Mouse (Mus musculus) midbrain, embryonic 15.5 days (tissue): ENCODE measurements at regions not wholly inside any gene's neighbourhood (a gene's known extent, or its start where the extent isn't known, plus 50 kb on each side); places are given as distances from the start of the nearest gene placed in this dataset.

Experiments used
- ATAC-seq: fragments of 200-750 bp; cut with Nextera tagmentation; replicated peaks from 2 replicates; pipeline ENCODE4 v1.8.0; 2017; ENCODE audit warnings: moderate TSS enrichment
- H3K27ac ChIP-seq: fragments of 300-500 bp; sonication (generic); 2 replicates; pipeline ENCODE4 v1.5.1; 2015; ENCODE audit warnings: mild to moderate bottlenecking, inconsistent platforms
- H3K27me3 ChIP-seq: fragments of 300-500 bp; sonication (generic); replicated peaks from 2 replicates; pipeline ENCODE4 v1.6.1; 2015; ENCODE audit warnings: inconsistent platforms
- H3K36me3 ChIP-seq: fragments of 300-500 bp; sonication (generic); replicated peaks from 2 replicates; pipeline ENCODE4 v1.6.1; 2015; ENCODE audit warnings: inconsistent platforms
- H3K4me1 ChIP-seq: fragments of 300-500 bp; sonication (generic); 2 replicates; pipeline ENCODE4 v1.6.1; 2015; ENCODE audit warnings: inconsistent platforms
- H3K4me2 ChIP-seq: fragments of 300-500 bp; sonication (generic); 2 replicates; pipeline ENCODE4 v1.6.1; 2015; ENCODE audit warnings: inconsistent platforms, mild to moderate bottlenecking, moderate library complexity
- H3K4me3 ChIP-seq: fragments of 300-500 bp; sonication (generic); 2 replicates; pipeline ENCODE4 v1.5.1; 2015; ENCODE audit warnings: mild to moderate bottlenecking, inconsistent platforms
- H3K9ac ChIP-seq: fragments of 300-500 bp; sonication (generic); 2 replicates; pipeline ENCODE4 v1.6.1; 2015; ENCODE audit warnings: mild to moderate bottlenecking, inconsistent platforms
- H3K9me3 ChIP-seq: fragments of 300-500 bp; sonication (generic); 2 replicates; pipeline ENCODE4 v1.6.1; 2016; ENCODE audit warnings: inconsistent platforms
- WGBS: fragments of 180-500 bp; shearing (Covaris S2); methylation state at CpG from one replicate; pipeline ENCODE4 v1.1.7; 2015; ENCODE audit warnings: mixed read lengths; 5-methylcytosine and 5-hydroxymethylcytosine counted together

- Histone ChIP-seq H3K27me3 (no peaks in the 10 kb centered on the region), H3K9me3 (no peaks in the 10 kb centered on the region), H3K9ac (no peak overlapping the region), H3K4me1 (no peaks in the 10 kb centered on the region), H3K4me3 (no peak overlapping the region), H3K4me2 (no peak overlapping the region), H3K27ac (no peak overlapping the region), H3K36me3 (no peaks in the 10 kb centered on the region)
- WGBS: 38% methylated on average over 17 of the region's 17 CpGs
- peak; percentile 73 for ATAC-seq
These were observed 319.7 kb downstream of the Nr2f2 start for GRCm38 (mm10) chr7:70046691-70047414.

- no peaks in the 10 kb centered on the region for H3K4me1 ChIP-seq
- H3K9ac ChIP-seq: no peak overlapping the region
- no peak for ATAC-seq
- 90% methylated on average over 1 of the region's 1 CpGs for WGBS
- no peak overlapping the region for H3K4me2 ChIP-seq
- H3K36me3 ChIP-seq: no peaks in the 10 kb centered on the region
- H3K9me3 ChIP-seq: no peaks in the 10 kb centered on the region
- H3K27me3 ChIP-seq: no peaks in the 10 kb centered on the region
- H3K27ac ChIP-seq: no peak overlapping the region
- no peak overlapping the region for H3K4me3 ChIP-seq
These were observed 329.5 kb downstream of the Nr2f2 start for GRCm38 (mm10) chr7:70037011-70037410.

DNA sequence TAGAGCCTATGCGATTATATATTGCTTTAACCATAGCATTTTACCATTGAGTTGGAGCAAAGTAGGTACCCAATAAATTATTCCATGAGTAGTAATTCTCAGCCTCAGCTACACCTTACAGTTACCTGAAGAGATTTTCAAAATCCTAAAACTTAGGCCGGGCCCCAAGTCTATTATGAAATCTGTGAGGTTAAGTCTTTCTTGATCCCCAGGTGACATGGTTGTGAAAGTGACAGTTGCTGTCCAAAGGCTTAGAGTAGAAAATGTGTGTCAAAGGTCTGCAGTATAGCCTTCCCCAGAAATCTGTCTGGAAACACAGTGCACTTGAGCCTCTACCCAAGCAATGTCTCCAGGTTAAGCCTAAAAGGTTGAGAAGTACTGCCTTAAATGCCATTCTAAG lies 333.7 kb downstream of the Nr2f2 start:
- no peak overlapping the region for H3K4me2 ChIP-seq
- no peak overlapping the region for H3K9ac ChIP-seq
- no peaks in the 10 kb centered on the region for H3K4me1 ChIP-seq
- 97% methylated on average over 2 of the region's 2 CpGs for WGBS
- no peaks in the 10 kb centered on the region for H3K36me3 ChIP-seq
- no peak overlapping the region for H3K4me3 ChIP-seq
- no peaks in the 10 kb centered on the region for H3K27me3 ChIP-seq
- H3K27ac ChIP-seq: no peak overlapping the region
- no peaks in the 10 kb centered on the region for H3K9me3 ChIP-seq
- ATAC-seq: no peak

- Histone ChIP-seq H3K27me3 (no peaks in the 10 kb centered on the region), H3K9me3 (no peaks in the 10 kb centered on the region), H3K27ac (no peak overlapping the region), H3K4me2 (no peak overlapping the region), H3K9ac (no peak overlapping the region), H3K4me3 (no peak overlapping the region), H3K4me1 (no peaks in the 10 kb centered on the region), H3K36me3 (no peaks in the 10 kb centered on the region)
- 70% methylated on average over 2 of the region's 2 CpGs for WGBS
- ATAC-seq: no peak
These were observed 337.2 kb downstream of the Nr2f2 start for GRCm38 (mm10) chr7:70029311-70029710.

DNA sequence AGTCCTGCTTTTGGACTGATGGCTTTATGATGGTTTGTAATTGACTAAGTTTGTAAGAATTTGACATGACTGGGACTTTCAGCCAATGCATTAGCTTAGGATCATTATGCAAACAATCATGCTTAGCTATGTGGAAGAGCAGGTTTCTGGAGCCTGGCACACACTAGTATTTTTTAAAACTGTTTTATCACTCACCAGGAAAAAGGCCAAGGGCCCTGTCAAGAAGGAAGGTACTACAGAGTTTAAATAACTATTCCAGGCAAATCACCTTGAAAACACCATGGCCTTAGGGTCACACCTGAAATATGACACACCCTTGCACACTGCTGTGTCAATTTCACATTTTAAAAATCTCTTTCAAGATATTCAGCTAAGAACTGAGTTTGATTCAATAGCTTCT lies 341.0 kb downstream of the Nr2f2 start:
- H3K9ac ChIP-seq: no peak overlapping the region
- H3K27ac ChIP-seq: no peak overlapping the region
- no peaks in the 10 kb centered on the region for H3K4me1 ChIP-seq
- no peak overlapping the region for H3K4me2 ChIP-seq
- no peak overlapping the region for H3K4me3 ChIP-seq
- no peaks in the 10 kb centered on the region for H3K36me3 ChIP-seq
- ATAC-seq: no peak
- H3K9me3 ChIP-seq: no peaks in the 10 kb centered on the region
- no peaks in the 10 kb centered on the region for H3K27me3 ChIP-seq

- Histone ChIP-seq H3K27ac (no peak overlapping the region), H3K4me1 (no peaks in the 10 kb centered on the region), H3K4me2 (no peak overlapping the region), H3K36me3 (no peaks in the 10 kb centered on the region), H3K27me3 (no peaks in the 10 kb centered on the region), H3K4me3 (no peak overlapping the region), H3K9ac (no peak overlapping the region), H3K9me3 (no peaks in the 10 kb centered on the region)
- no peak for ATAC-seq
These were observed 349.9 kb downstream of the Nr2f2 start for GRCm38 (mm10) chr7:70016611-70017010.

DNA sequence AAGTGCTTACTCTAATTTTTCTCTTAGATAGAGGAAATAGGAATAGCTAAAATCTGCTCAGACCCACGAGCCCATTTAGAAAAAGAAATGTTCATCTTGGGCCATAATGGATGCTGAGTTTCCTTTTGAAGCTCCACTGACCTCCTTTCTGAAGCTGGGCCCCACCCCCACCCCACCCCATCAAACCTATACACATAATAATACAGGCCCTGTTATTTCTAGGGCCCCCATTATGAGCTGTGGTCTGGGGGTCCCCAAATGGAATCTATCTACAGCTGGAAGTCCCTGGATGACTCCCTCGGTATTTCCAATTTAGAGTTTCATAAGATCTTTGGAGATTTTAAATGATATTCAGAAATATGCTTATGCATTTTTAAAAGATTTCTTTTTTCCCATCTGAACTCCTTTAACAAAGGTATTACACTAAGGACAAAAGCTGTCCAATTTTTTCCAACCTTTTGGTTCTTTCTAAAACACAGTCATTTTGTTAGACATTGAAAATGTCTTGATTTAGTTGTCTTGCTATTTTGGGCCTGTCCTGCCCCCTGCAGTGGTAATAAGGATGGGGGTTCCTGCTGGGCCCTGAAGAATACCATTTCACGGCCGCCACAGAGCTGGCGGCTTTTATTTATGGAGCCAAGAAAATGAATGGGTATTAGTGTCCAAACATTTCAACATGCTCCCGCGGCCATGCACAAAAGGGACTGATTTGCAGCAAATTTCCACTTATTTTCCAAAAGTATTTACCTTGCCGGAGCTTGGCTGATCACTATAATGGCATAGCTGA lies 363.1 kb downstream of the Nr2f2 start:
- Histone ChIP-seq H3K4me2 (no peak overlapping the region), H3K27me3 (peaks cover 31% of the 10 kb centered on the region), H3K36me3 (no peaks in the 10 kb centered on the region), H3K4me3 (no peak overlapping the region), H3K9me3 (no peaks in the 10 kb centered on the region), H3K27ac (no peak overlapping the region), H3K4me1 (peaks cover 2% of the 10 kb centered on the region; the same call in 1 of the 2 replicates), H3K9ac (no peak overlapping the region)
- 21% methylated on average over 8 of the region's 8 CpGs for WGBS
- ATAC-seq: no peak

- no peaks in the 10 kb centered on the region for H3K36me3 ChIP-seq
- H3K9me3 ChIP-seq: no peaks in the 10 kb centered on the region
- H3K4me2 ChIP-seq: no peak overlapping the region
- H3K27ac ChIP-seq: no peak overlapping the region
- no peak overlapping the region for H3K4me3 ChIP-seq
- peaks cover 2% of the 10 kb centered on the region; the same call in 1 of the 2 replicates for H3K4me1 ChIP-seq
- ATAC-seq: no peak
- WGBS: 74% methylated on average over 1 of the region's 1 CpGs
- no peak overlapping the region for H3K9ac ChIP-seq
- peaks cover 45% of the 10 kb centered on the region for H3K27me3 ChIP-seq
These were observed 367.8 kb downstream of the Nr2f2 start for GRCm38 (mm10) chr7:69998756-69999155.

GRCm38 (mm10) chr7:69994540-69995303 lies 371.8 kb downstream of the Nr2f2 start:
- 0 out of 2 replicates have a peak, but pooled peaks cover 8% of the 10 kb centered on the region for H3K4me1 ChIP-seq

DNA sequence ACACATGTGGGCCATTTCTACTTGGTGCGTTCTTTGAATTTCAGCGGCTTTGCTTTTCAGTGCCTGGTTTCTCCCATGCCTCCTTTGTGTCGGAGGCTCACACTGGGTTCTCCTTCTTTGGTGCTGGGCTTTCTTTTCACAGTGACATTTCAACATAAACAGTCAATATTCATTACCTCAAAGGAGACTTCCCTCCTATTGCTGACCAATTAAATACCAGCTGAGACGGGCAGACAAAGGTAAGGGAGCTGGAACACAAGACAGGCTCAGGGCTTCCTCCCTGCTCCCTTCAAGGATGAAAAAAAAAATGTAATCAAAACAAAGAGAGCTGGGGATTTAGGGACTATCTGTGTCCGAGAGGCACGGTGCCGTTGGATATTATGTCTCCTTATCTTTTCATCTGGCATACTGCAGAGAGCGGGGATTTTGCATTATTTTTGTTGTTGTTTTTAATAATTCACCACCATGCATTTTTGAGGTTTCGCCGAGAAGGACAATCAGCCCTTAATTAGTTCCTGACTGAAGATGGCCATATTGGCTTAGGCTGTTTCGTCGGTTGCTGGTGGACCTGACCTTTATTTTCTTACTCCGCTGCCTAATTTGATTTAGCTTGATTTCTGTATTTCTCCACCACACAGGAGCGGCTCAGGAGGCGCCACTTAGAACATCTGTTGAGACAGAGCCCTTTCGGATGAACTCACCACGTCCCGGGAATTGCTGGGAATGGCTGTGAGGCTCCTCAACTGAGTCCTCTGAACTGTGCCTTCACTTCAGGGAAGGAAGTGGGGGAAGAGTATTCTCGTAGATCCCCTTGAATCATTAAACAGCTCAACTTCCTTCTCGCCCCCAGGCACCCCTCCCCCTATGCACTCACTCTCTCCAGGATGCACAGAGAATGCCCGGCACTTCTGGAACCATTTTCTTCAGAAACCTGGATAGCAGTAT lies 373.9 kb downstream of the Nr2f2 start:
- Histone ChIP-seq H3K4me3 (peak overlapping the region; percentile 24), H3K36me3 (no peaks in the 10 kb centered on the region), H3K4me1 (0 out of 2 replicates have a peak, but pooled peaks cover 8% of the 10 kb centered on the region), H3K27ac (peak overlapping the region; percentile 53), H3K27me3 (peaks cover 42% of the 10 kb centered on the region), H3K9me3 (no peaks in the 10 kb centered on the region), H3K9ac (peak overlapping the region; percentile 16), H3K4me2 (peak overlapping the region; percentile 45)
- ATAC-seq: peak; percentile 72; the same call in 1 of the 2 replicates
- WGBS: 2% methylated on average over 21 of the region's 21 CpGs

More at GRCm38 (mm10) chr7:69994540-69995303, 371.8 kb downstream of the Nr2f2 start:
- WGBS: 63% methylated on average over 6 of the region's 6 CpGs
- H3K4me2 ChIP-seq: no peak overlapping the region
- no peaks in the 10 kb centered on the region for H3K36me3 ChIP-seq
- H3K9ac ChIP-seq: no peak overlapping the region
- no peak overlapping the region for H3K27ac ChIP-seq
- no peak overlapping the region for H3K4me3 ChIP-seq
- peaks cover 41% of the 10 kb centered on the region for H3K27me3 ChIP-seq
- no peak for ATAC-seq
- H3K9me3 ChIP-seq: no peaks in the 10 kb centered on the region

- 18% methylated on average over 3 of the region's 3 CpGs for WGBS
- H3K4me3 ChIP-seq: peak overlapping the region; percentile 24; the same call in 1 of the 2 replicates
- H3K9me3 ChIP-seq: no peaks in the 10 kb centered on the region
- no peak for ATAC-seq
- 0 out of 2 replicates have a peak, but pooled peaks cover 8% of the 10 kb centered on the region for H3K4me1 ChIP-seq
- no peaks in the 10 kb centered on the region for H3K36me3 ChIP-seq
- H3K27ac ChIP-seq: peak overlapping the region; percentile 53
- H3K27me3 ChIP-seq: peaks cover 43% of the 10 kb centered on the region
- H3K4me2 ChIP-seq: peak overlapping the region; percentile 45
- no peak overlapping the region; the same call in 1 of the 2 replicates for H3K9ac ChIP-seq
These were observed 374.6 kb downstream of the Nr2f2 start for GRCm38 (mm10) chr7:69991982-69992381.
